Mouse (Mus musculus): ENCODE measurements at regions not wholly inside any gene's neighbourhood (a gene's known extent, or its start where the extent isn't known, plus 50 kb on each side); places are given as distances from the start of the nearest gene placed in this dataset.

GRCm38 (mm10) chr5:54543556-54544061 lies 545.3 kb downstream of the Stim2 start:
- Histone ChIP-seq H3K4me3 (ENCODE audit: low read depth, low read length) (no peak overlapping the region), H3K9ac (ENCODE audit: low read length) (no peak overlapping the region), H3K27me3 (ENCODE audit: control insufficient read depth, insufficient read depth, low read length) (no peaks in the 10 kb centered on the region), H3K36me3 (ENCODE audit: control insufficient read depth, insufficient read depth, low read length) (no peaks in the 10 kb centered on the region), H3K9me3 (ENCODE audit: control insufficient read depth, low read length) (no peaks in the 10 kb centered on the region), H3K4me2 (ENCODE audit: low read depth) (no peak overlapping the region), H3K27ac (ENCODE audit: low read depth, low read length) (no peak overlapping the region), H3K4me1 (ENCODE audit: control insufficient read depth, insufficient read depth, low read length) (no peaks in the 10 kb centered on the region)
- WGBS: 76% methylated on average over 3 of the region's 3 CpGs
- no peak for ATAC-seq (ENCODE audit: insufficient read depth, low FRiP score, low TSS enrichment)
- DNase-seq (ENCODE audit: low spot score): no peak

DNA sequence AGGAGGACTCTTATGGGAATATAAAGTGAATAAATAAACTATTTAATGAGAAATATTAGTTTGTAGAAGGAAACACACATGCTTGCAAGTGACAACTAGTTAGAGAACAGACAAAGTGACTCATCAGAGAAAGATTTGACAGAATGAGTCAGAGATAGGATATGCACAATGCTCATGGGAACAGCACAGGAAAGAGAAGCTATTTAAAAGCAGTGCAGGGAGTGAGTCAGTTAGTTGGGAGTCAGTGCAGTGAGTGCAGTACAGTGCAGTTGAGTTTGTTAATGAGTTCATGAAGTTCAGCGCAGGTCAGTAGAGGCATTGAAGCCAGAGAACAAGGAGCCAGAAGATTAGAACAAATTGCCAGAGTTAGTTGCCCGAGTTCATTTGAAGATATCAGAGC lies 580.2 kb downstream of the Stim2 start:
- Histone ChIP-seq H3K27ac (ENCODE audit: low read depth, low read length) (no peak overlapping the region), H3K27me3 (ENCODE audit: control insufficient read depth, insufficient read depth, low read length) (no peaks in the 10 kb centered on the region), H3K36me3 (ENCODE audit: control insufficient read depth, insufficient read depth, low read length) (no peaks in the 10 kb centered on the region), H3K9me3 (ENCODE audit: control insufficient read depth, low read length) (no peaks in the 10 kb centered on the region), H3K4me1 (ENCODE audit: control insufficient read depth, insufficient read depth, low read length) (no peaks in the 10 kb centered on the region), H3K4me3 (ENCODE audit: low read depth, low read length) (no peak overlapping the region), H3K9ac (ENCODE audit: low read length) (no peak overlapping the region), H3K4me2 (ENCODE audit: low read depth) (no peak overlapping the region)
- ATAC-seq (ENCODE audit: insufficient read depth, low FRiP score, low TSS enrichment): no peak
- 97% methylated on average over 2 of the region's 2 CpGs for WGBS
- DNase-seq (ENCODE audit: low spot score): no peak

DNA sequence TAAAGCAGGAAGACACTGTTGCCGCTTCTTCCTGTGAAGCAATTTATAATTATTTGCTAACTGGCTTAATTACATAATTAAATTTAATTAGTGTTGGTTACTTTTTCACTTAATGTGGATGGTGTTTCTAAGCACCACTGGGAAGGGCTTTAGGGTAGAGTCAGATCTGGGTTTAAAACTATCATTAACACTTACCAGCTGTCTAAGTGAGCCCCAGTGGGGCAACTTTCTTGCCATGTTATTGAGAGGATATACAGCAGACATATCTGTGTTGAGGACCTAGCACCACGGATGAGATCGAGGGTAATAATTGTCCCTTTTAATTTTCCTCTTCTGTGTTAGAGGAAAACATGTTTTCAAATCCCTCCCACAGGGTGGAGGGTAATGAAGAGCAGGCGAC lies 581.2 kb downstream of the Stim2 start:
- no peaks in the 10 kb centered on the region for H3K27me3 ChIP-seq (ENCODE audit: control insufficient read depth, insufficient read depth, low read length)
- no peaks in the 10 kb centered on the region for H3K4me1 ChIP-seq (ENCODE audit: control insufficient read depth, insufficient read depth, low read length)
- DNase-seq (ENCODE audit: low spot score): no peak
- no peak for ATAC-seq (ENCODE audit: insufficient read depth, low FRiP score, low TSS enrichment)
- no peaks in the 10 kb centered on the region for H3K9me3 ChIP-seq (ENCODE audit: control insufficient read depth, low read length)
- H3K4me3 ChIP-seq (ENCODE audit: low read depth, low read length): no peak overlapping the region
- no peak overlapping the region for H3K4me2 ChIP-seq (ENCODE audit: low read depth)
- no peak overlapping the region for H3K9ac ChIP-seq (ENCODE audit: low read length)
- H3K27ac ChIP-seq (ENCODE audit: low read depth, low read length): no peak overlapping the region
- no peaks in the 10 kb centered on the region for H3K36me3 ChIP-seq (ENCODE audit: control insufficient read depth, insufficient read depth, low read length)
- WGBS: 86% methylated on average over 4 of the region's 4 CpGs

DNA sequence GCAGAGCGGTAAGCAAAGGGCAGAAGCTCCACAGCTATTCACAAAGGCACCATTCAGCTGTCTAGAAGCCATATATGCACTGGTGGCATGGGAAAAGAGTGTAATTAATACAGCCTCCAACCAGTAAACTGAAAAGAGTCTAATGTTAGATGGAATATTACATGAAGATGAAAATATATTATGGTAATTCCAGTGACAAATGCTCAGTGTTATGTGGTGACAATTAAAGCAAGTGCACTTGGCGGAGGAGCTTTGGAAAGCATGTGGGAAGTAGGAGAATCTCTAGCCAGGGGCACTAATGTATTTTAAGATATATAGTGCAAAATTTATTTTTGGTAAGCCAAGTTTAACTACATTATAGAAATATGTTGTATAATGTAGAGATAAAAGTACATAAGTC lies 583.9 kb downstream of the Stim2 start:
- H3K4me1 ChIP-seq (ENCODE audit: control insufficient read depth, insufficient read depth, low read length): no peaks in the 10 kb centered on the region
- no peak for ATAC-seq (ENCODE audit: insufficient read depth, low FRiP score, low TSS enrichment)
- H3K4me3 ChIP-seq (ENCODE audit: low read depth, low read length): no peak overlapping the region
- no peak for DNase-seq (ENCODE audit: low spot score)
- WGBS: 91% methylated on average over 2 of the region's 2 CpGs
- no peaks in the 10 kb centered on the region for H3K9me3 ChIP-seq (ENCODE audit: control insufficient read depth, low read length)
- no peak overlapping the region for H3K9ac ChIP-seq (ENCODE audit: low read length)
- no peak overlapping the region for H3K27ac ChIP-seq (ENCODE audit: low read depth, low read length)
- no peaks in the 10 kb centered on the region for H3K36me3 ChIP-seq (ENCODE audit: control insufficient read depth, insufficient read depth, low read length)
- H3K27me3 ChIP-seq (ENCODE audit: control insufficient read depth, insufficient read depth, low read length): no peaks in the 10 kb centered on the region
- H3K4me2 ChIP-seq (ENCODE audit: low read depth): no peak overlapping the region

DNA sequence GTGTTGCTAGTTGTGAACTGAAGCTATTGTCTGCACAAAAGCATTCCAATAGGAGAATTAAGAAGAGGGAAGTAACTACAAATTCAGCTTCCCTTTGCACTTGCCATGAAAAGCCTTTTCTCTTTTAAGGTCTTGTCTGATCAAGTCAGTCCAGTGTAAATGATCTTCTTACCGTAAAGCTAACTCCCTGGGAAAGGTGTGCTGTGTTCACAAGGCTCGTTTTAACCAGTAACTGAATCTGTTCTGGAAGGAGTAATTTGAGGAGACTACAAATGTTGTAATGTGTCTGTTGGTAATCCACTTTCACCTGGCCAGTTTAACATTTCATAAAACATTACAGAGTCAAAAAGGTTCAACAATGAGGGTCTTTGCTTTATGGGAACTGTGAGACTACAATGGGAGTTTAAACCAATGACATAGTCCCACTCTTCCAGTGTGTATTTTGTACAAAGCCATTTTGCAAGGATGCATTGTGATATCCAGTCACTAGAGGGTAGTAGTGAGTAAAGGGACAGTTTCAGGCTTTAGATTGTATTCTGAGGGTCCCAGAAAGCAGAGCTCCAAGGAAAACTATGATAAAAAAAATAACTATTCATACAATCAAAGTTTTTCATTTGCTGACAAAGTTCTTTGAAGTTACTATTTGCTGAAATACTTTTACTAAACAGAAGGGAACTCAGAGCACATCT lies 590.2 kb downstream of the Stim2 start:
- no peaks in the 10 kb centered on the region for H3K36me3 ChIP-seq (ENCODE audit: control insufficient read depth, insufficient read depth, low read length)
- WGBS: 78% methylated on average over 2 of the region's 2 CpGs
- H3K4me2 ChIP-seq (ENCODE audit: low read depth): no peak overlapping the region
- no peaks in the 10 kb centered on the region for H3K27me3 ChIP-seq (ENCODE audit: control insufficient read depth, insufficient read depth, low read length)
- no peaks in the 10 kb centered on the region for H3K9me3 ChIP-seq (ENCODE audit: control insufficient read depth, low read length)
- H3K4me1 ChIP-seq (ENCODE audit: control insufficient read depth, insufficient read depth, low read length): no peaks in the 10 kb centered on the region
- H3K27ac ChIP-seq (ENCODE audit: low read depth, low read length): no peak overlapping the region
- no peak for ATAC-seq (ENCODE audit: insufficient read depth, low FRiP score, low TSS enrichment)
- H3K9ac ChIP-seq (ENCODE audit: low read length): no peak overlapping the region
- H3K4me3 ChIP-seq (ENCODE audit: low read depth, low read length): no peak overlapping the region
- DNase-seq (ENCODE audit: low spot score): no peak

DNA sequence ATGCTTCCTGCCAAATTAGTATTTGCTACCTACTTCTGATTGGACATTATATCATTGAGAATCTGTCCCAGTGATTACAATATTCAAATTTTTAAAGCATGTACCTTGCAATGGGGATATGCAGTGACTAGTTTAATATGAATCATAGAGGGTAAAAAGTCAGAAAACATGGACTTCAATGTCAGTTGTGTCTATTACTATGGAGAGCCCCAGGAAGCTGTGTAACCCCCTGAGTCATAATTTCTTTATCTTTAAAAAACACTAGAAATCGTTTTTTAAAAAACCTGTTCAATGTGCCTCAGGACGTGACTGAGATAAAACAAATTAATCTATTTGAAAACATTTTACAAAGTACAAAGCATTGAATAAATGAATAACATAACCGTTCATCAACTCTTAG lies 612.7 kb downstream of the Stim2 start:
- no peak overlapping the region for H3K9ac ChIP-seq (ENCODE audit: low read length)
- no peaks in the 10 kb centered on the region for H3K36me3 ChIP-seq (ENCODE audit: control insufficient read depth, insufficient read depth, low read length)
- H3K4me2 ChIP-seq (ENCODE audit: low read depth): no peak overlapping the region
- 74% methylated on average over 3 of the region's 3 CpGs for WGBS
- H3K9me3 ChIP-seq (ENCODE audit: control insufficient read depth, low read length): no peaks in the 10 kb centered on the region
- ATAC-seq (ENCODE audit: insufficient read depth, low FRiP score, low TSS enrichment) (no peak), DNase-seq (ENCODE audit: low spot score) (no peak)
- H3K4me3 ChIP-seq (ENCODE audit: low read depth, low read length): no peak overlapping the region
- H3K27me3 ChIP-seq (ENCODE audit: control insufficient read depth, insufficient read depth, low read length): no peaks in the 10 kb centered on the region
- no peaks in the 10 kb centered on the region for H3K4me1 ChIP-seq (ENCODE audit: control insufficient read depth, insufficient read depth, low read length)
- H3K27ac ChIP-seq (ENCODE audit: low read depth, low read length): no peak overlapping the region

GRCm38 (mm10) chr5:54622733-54623132 lies 624.4 kb downstream of the Stim2 start:
- H3K4me1 ChIP-seq (ENCODE audit: control insufficient read depth, insufficient read depth, low read length): no peaks in the 10 kb centered on the region
- no peak overlapping the region for H3K27ac ChIP-seq (ENCODE audit: low read depth, low read length)
- no peaks in the 10 kb centered on the region for H3K9me3 ChIP-seq (ENCODE audit: control insufficient read depth, low read length)
- no peak overlapping the region for H3K4me3 ChIP-seq (ENCODE audit: low read depth, low read length)
- H3K27me3 ChIP-seq (ENCODE audit: control insufficient read depth, insufficient read depth, low read length): no peaks in the 10 kb centered on the region
- no peak overlapping the region for H3K9ac ChIP-seq (ENCODE audit: low read length)
- ATAC-seq (ENCODE audit: insufficient read depth, low FRiP score, low TSS enrichment): no peak
- no peaks in the 10 kb centered on the region for H3K36me3 ChIP-seq (ENCODE audit: control insufficient read depth, insufficient read depth, low read length)
- DNase-seq (ENCODE audit: low spot score): no peak
- 73% methylated on average over 3 of the region's 3 CpGs for WGBS
- no peak overlapping the region for H3K4me2 ChIP-seq (ENCODE audit: low read depth)

GRCm38 (mm10) chr5:54632281-54632680 lies 634.0 kb downstream of the Stim2 start:
- no peaks in the 10 kb centered on the region for H3K9me3 ChIP-seq (ENCODE audit: control insufficient read depth, low read length)
- no peak overlapping the region for H3K9ac ChIP-seq (ENCODE audit: low read length)
- no peaks in the 10 kb centered on the region for H3K4me1 ChIP-seq (ENCODE audit: control insufficient read depth, insufficient read depth, low read length)
- WGBS: 63% methylated on average over 3 of the region's 3 CpGs
- peak; percentile 16 for DNase-seq (ENCODE audit: low spot score)
- no peak overlapping the region for H3K4me3 ChIP-seq (ENCODE audit: low read depth, low read length)
- no peak overlapping the region for H3K4me2 ChIP-seq (ENCODE audit: low read depth)
- no peaks in the 10 kb centered on the region for H3K36me3 ChIP-seq (ENCODE audit: control insufficient read depth, insufficient read depth, low read length)
- no peak for ATAC-seq (ENCODE audit: insufficient read depth, low FRiP score, low TSS enrichment)
- no peak overlapping the region for H3K27ac ChIP-seq (ENCODE audit: low read depth, low read length)
- H3K27me3 ChIP-seq (ENCODE audit: control insufficient read depth, insufficient read depth, low read length): no peaks in the 10 kb centered on the region
